Mouse (Mus musculus) kidney, adult 9 months (tissue): ENCODE results near the gene Gpr39.

ENCODE experiments used
- DNase-seq: peaks from one replicate; pipeline ENCODE4 v3.0.0; 2022

Gpr39 gene

GRCm38 (mm10) chr1:125813141-125813782, 136.5 kb downstream of the Gpr39 start:
- no peak for DNase-seq

- DNase-seq: no peak
These were observed 144.3 kb downstream of the Gpr39 start for GRCm38 (mm10) chr1:125821101-125821500.

- no peak for DNase-seq
These were observed 146.8 kb downstream of the Gpr39 start for GRCm38 (mm10) chr1:125823611-125824010.

- DNase-seq: no peak
These were observed 160.7 kb downstream of the Gpr39 start for GRCm38 (mm10) chr1:125837507-125837906.

GRCm38 (mm10) chr1:125839746-125840392, 163.1 kb downstream of the Gpr39 start:
- DNase-seq: no peak

- no peak for DNase-seq
These were observed 177.9 kb downstream of the Gpr39 start for GRCm38 (mm10) chr1:125854646-125855045.

GRCm38 (mm10) chr1:125858631-125859030, 181.8 kb downstream of the Gpr39 start:
- no peak for DNase-seq

GRCm38 (mm10) chr1:125870056-125870455, 193.3 kb downstream of the Gpr39 start:
- DNase-seq: no peak

GRCm38 (mm10) chr1:125893158-125893557, 216.4 kb downstream of the Gpr39 start:
- DNase-seq: no peak

- no peak for DNase-seq
These were observed 233.5 kb downstream of the Gpr39 start for GRCm38 (mm10) chr1:125910211-125910870.

- DNase-seq: no peak
These were observed 234.1 kb downstream of the Gpr39 start for GRCm38 (mm10) chr1:125910871-125911265.

- DNase-seq: no peak
These were observed 234.6 kb downstream of the Gpr39 start for GRCm38 (mm10) chr1:125911337-125911900.

- no peak for DNase-seq
These were observed 235.2 kb downstream of the Gpr39 start for GRCm38 (mm10) chr1:125911901-125912445.

GRCm38 (mm10) chr1:125912601-125913600, 236.1 kb downstream of the Gpr39 start, which contains the start of gene Lypd1:
Gene Lypd1, minus strand, starts transcription at chr1:125913101.
- DNase-seq: no peak

- DNase-seq: no peak
These were observed 243.9 kb downstream of the Gpr39 start for GRCm38 (mm10) chr1:125920696-125921095.

- DNase-seq: no peak
These were observed 246.3 kb downstream of the Gpr39 start for GRCm38 (mm10) chr1:125923062-125923461.
